Mouse (Mus musculus) MEL (cell line): ENCODE measurements at regions not wholly inside any gene's neighbourhood (a gene's known extent, or its start where the extent isn't known, plus 50 kb on each side); places are given as distances from the start of the nearest gene placed in this dataset.

ENCODE experiments used
- DNase-seq: peaks from one replicate; pipeline ENCODE4 v3.0.0; 2011; ENCODE audit warnings: low read depth, low spot score
- H3K27ac ChIP-seq: 2 replicates; pipeline ENCODE4 v1.5.1; 2012; ENCODE audit warnings: low read depth, mild to moderate bottlenecking, control low read depth, low read length, moderate library complexity; ENCODE audit not compliant: control insufficient read depth
- H3K27me3 ChIP-seq, 2 experiments: fragments of 150-350 bp in 1 of 2; sonication (generic) in 1 of 2; 2 replicates each; pipeline ENCODE4 v1.6.1; 2012; ENCODE audit warnings: low read length in 2 of 2, mild to moderate bottlenecking in 2 of 2, improper control_type of control experiment in 1 of 2, moderate library complexity in 1 of 2; ENCODE audit not compliant: insufficient read depth in 2 of 2, control insufficient read depth in 1 of 2
- H3K36me3 ChIP-seq, 2 experiments: 2 replicates each; pipeline ENCODE4 v1.6.1; 2012 to 2014; ENCODE audit warnings: low read length in 2 of 2, improper control_type of control experiment in 1 of 2, inconsistent platforms in 1 of 2, mild to moderate bottlenecking in 1 of 2; ENCODE audit not compliant: insufficient read depth in 2 of 2, control insufficient read depth in 1 of 2
- H3K4me1 ChIP-seq, 2 experiments: fragments of 150-350 bp in 1 of 2; sonication (generic) in 1 of 2; 2 replicates each; pipeline ENCODE4 v1.6.1; 2012; ENCODE audit warnings: low read length in 2 of 2, improper control_type of control experiment in 1 of 2, mild to moderate bottlenecking in 1 of 2; ENCODE audit not compliant: insufficient read depth in 2 of 2, control insufficient read depth in 1 of 2
- H3K4me3 ChIP-seq, 2 experiments: fragments of 150-350 bp in 1 of 2; sonication (generic) in 1 of 2; 2 replicates each; pipeline ENCODE4 v1.5.1; 2012; ENCODE audit warnings: low read depth in 2 of 2, low read length in 2 of 2, mild to moderate bottlenecking in 2 of 2, moderate library complexity in 2 of 2, control low read depth in 1 of 2, improper control_type of control experiment in 1 of 2; ENCODE audit not compliant: control insufficient read depth in 1 of 2, insufficient read depth in 1 of 2
- H3K79me2 ChIP-seq: 2 replicates; pipeline ENCODE4 v1.6.1; 2012; ENCODE audit warnings: mild to moderate bottlenecking, low read length, moderate library complexity; ENCODE audit not compliant: control insufficient read depth, poor library complexity, insufficient read depth
- H3K9ac ChIP-seq: 2 replicates; pipeline ENCODE4 v1.6.1; 2012; ENCODE audit warnings: low read depth, mild to moderate bottlenecking, control low read depth, low read length, moderate library complexity; ENCODE audit not compliant: control insufficient read depth, poor library complexity, severe bottlenecking
- H3K9me3 ChIP-seq: fragments of 150-350 bp; sonication (generic); replicated peaks from 2 replicates; pipeline ENCODE4 v1.6.1; 2012; ENCODE audit warnings: mild to moderate bottlenecking, low read length, improper control_type of control experiment, moderate library complexity; ENCODE audit not compliant: insufficient read depth
- CHD2 ChIP-seq: IDR thresholded peaks from 2 replicates; pipeline ENCODE4 v1.6.1; 2011; ENCODE audit warnings: low read length, improper control_type of control experiment
- CTCF ChIP-seq, 3 experiments: IDR thresholded peaks in 2 of 3; conservative IDR thresholded peaks in 1 of 3; 2 replicates each; pipeline ENCODE4 v1.5.1; 2011 to 2012; ENCODE audit warnings: low read length in 3 of 3, low read depth in 2 of 3, mild to moderate bottlenecking in 2 of 3, improper control_type of control experiment in 1 of 3, inconsistent platforms in 1 of 3, mixed read lengths in 1 of 3, moderate library complexity in 1 of 3; ENCODE audit not compliant: control insufficient read depth in 1 of 3, insufficient read depth in 1 of 3, poor library complexity in 1 of 3, severe bottlenecking in 1 of 3
- EP300 ChIP-seq, 2 experiments: IDR thresholded peaks; 2 replicates each; pipeline ENCODE4 v1.6.1; 2011; ENCODE audit warnings: improper control_type of control experiment in 2 of 2, low read length in 2 of 2, low read depth in 1 of 2, mild to moderate bottlenecking in 1 of 2
- ETS1 ChIP-seq: IDR thresholded peaks from 2 replicates; pipeline ENCODE4 v1.6.1; 2012; ENCODE audit warnings: low read depth, mild to moderate bottlenecking, inconsistent platforms, low read length, improper control_type of control experiment, moderate library complexity
- GABPA ChIP-seq: IDR thresholded peaks from 2 replicates; pipeline ENCODE4 v1.6.1; 2012; ENCODE audit warnings: low read depth, mild to moderate bottlenecking, inconsistent platforms, low read length, improper control_type of control experiment, moderate library complexity
- GATA1 ChIP-seq: IDR thresholded peaks from 2 replicates; pipeline ENCODE4 v1.6.1; 2011; ENCODE audit warnings: low read depth, low read length, improper control_type of control experiment
- HCFC1 ChIP-seq: IDR thresholded peaks from 2 replicates; pipeline ENCODE4 v1.6.1; 2012; ENCODE audit warnings: low read depth, mild to moderate bottlenecking, inconsistent platforms, low read length, improper control_type of control experiment, moderate library complexity
- KAT2A ChIP-seq: conservative IDR thresholded peaks from 2 replicates; pipeline ENCODE4 v1.6.1; 2012; ENCODE audit warnings: low read depth, low read length, improper control_type of control experiment, inconsistent platforms
- MAFK ChIP-seq: IDR thresholded peaks from 2 replicates; pipeline ENCODE4 v1.6.1; 2011; ENCODE audit warnings: low read depth, mild to moderate bottlenecking, low read length, improper control_type of control experiment, borderline replicate concordance
- MAX ChIP-seq: IDR thresholded peaks from 2 replicates; pipeline ENCODE4 v1.6.1; 2011; ENCODE audit warnings: low read length, improper control_type of control experiment
- MAZ ChIP-seq: IDR thresholded peaks from 2 replicates; pipeline ENCODE4 v1.6.1; 2012; ENCODE audit warnings: low read depth, mild to moderate bottlenecking, inconsistent platforms, low read length, improper control_type of control experiment
- MEF2A ChIP-seq: IDR thresholded peaks from 2 replicates; pipeline ENCODE4 v1.6.1; 2014; ENCODE audit warnings: low read depth, mild to moderate bottlenecking, inconsistent platforms, low read length, improper control_type of control experiment; ENCODE audit not compliant: poor library complexity, insufficient replicate concordance, severe bottlenecking; ENCODE audit errors: extremely low read depth
- POLR2A ChIP-seq, 2 experiments: IDR thresholded peaks; 2 replicates each; pipeline ENCODE4 v1.6.1; 2011 to 2012; ENCODE audit warnings: low read length in 2 of 2, mild to moderate bottlenecking in 2 of 2, control low read depth in 1 of 2, improper control_type of control experiment in 1 of 2, low read depth in 1 of 2, moderate library complexity in 1 of 2; ENCODE audit not compliant: control insufficient read depth in 1 of 2, insufficient read depth in 1 of 2, poor library complexity in 1 of 2
- RAD21 ChIP-seq: IDR thresholded peaks from 2 replicates; pipeline ENCODE4 v1.6.1; 2011; ENCODE audit warnings: mild to moderate bottlenecking, low read depth, low read length, improper control_type of control experiment
- SIN3A ChIP-seq: IDR thresholded peaks from 2 replicates; pipeline ENCODE4 v1.6.1; 2012; ENCODE audit warnings: low read length, improper control_type of control experiment, inconsistent platforms
- TBP ChIP-seq: IDR thresholded peaks from 2 replicates; pipeline ENCODE4 v1.8.0; 2011; ENCODE audit warnings: low read depth, low read length, improper control_type of control experiment
- TCF12 ChIP-seq: IDR thresholded peaks from 2 replicates; pipeline ENCODE4 v1.6.1; 2014; ENCODE audit warnings: low read depth, mild to moderate bottlenecking, inconsistent platforms, low read length, improper control_type of control experiment, moderate library complexity
- USF1 ChIP-seq: IDR thresholded peaks from 2 replicates; pipeline ENCODE4 v1.6.1; 2014; ENCODE audit warnings: low read depth, mild to moderate bottlenecking, inconsistent platforms, low read length, improper control_type of control experiment, moderate library complexity
- ZC3H11A ChIP-seq: IDR thresholded peaks from 2 replicates; pipeline ENCODE4 v1.6.1; 2012; ENCODE audit warnings: low read depth, mild to moderate bottlenecking, inconsistent platforms, low read length, improper control_type of control experiment
- ZKSCAN1 ChIP-seq: IDR thresholded peaks from 2 replicates; pipeline ENCODE4 v1.6.1; 2012; ENCODE audit warnings: low read depth, mild to moderate bottlenecking, inconsistent platforms, low read length, improper control_type of control experiment, moderate library complexity
- ZMIZ1 ChIP-seq: IDR thresholded peaks from 2 replicates; pipeline ENCODE4 v1.6.1; 2012; ENCODE audit warnings: low read depth, mild to moderate bottlenecking, inconsistent platforms, low read length, improper control_type of control experiment, moderate library complexity

GRCm38 (mm10) chr7:111412957-111413356 lies 330.1 kb upstream of the Eif4g2 start:
- Histone ChIP-seq H3K4me1 (no peaks in the 10 kb centered on the region), H3K27ac (no peak overlapping the region), H3K79me2 (no peaks in the 10 kb centered on the region), H3K27me3 (no peaks in the 10 kb centered on the region), H3K9me3 (no peaks in the 10 kb centered on the region), H3K4me3 (no peak overlapping the region), H3K9ac (no peak overlapping the region), H3K36me3 (no peaks in the 10 kb centered on the region)
- TF ChIP-seq SIN3A: no peak
- TF ChIP-seq RAD21: no peak
- TF ChIP-seq ETS1: no peak
- no peak for TF ChIP-seq CHD2
- TF ChIP-seq TBP: no peak
- no peak for TF ChIP-seq KAT2A
- no peak for TF ChIP-seq CTCF (IDR thresholded peaks at IDR 0.05 in 2 of 3, conservative IDR thresholded peaks at IDR 0.05 in 1 of 3; ENCODE audit: control insufficient read depth in 1 of 3, insufficient read depth in 1 of 3, low read depth in 2 of 3, low read length in 3 of 3, poor library complexity in 1 of 3, severe bottlenecking in 1 of 3)
- no peak for TF ChIP-seq GATA1
- no peak for TF ChIP-seq ZMIZ1
- no peak for TF ChIP-seq HCFC1
- no peak for TF ChIP-seq MEF2A
- DNase-seq: no peak

- no peaks in the 10 kb centered on the region for H3K79me2 ChIP-seq
- no peak overlapping the region for H3K27ac ChIP-seq
- H3K4me1 ChIP-seq: no peaks in the 10 kb centered on the region
- no peaks in the 10 kb centered on the region for H3K27me3 ChIP-seq
- no peak overlapping the region for H3K4me3 ChIP-seq
- no peaks in the 10 kb centered on the region for H3K9me3 ChIP-seq
- no peaks in the 10 kb centered on the region for H3K36me3 ChIP-seq
- TF ChIP-seq ETS1 (no peak), EP300 (IDR thresholded peaks at IDR 0.05; ENCODE audit: low read depth in 1 of 2, low read length in 2 of 2) (no peak), ZC3H11A (no peak), TBP (no peak), USF1 (no peak), TCF12 (no peak), ZMIZ1 (no peak), MAX (no peak), KAT2A (no peak), MAZ (no peak), GABPA (no peak), MAFK (no peak), RAD21 (no peak), POLR2A (IDR thresholded peaks at IDR 0.05; ENCODE audit: control insufficient read depth in 1 of 2, insufficient read depth in 1 of 2, low read depth in 1 of 2, low read length in 2 of 2, poor library complexity in 1 of 2) (no peak), ZKSCAN1 (no peak)
- H3K9ac ChIP-seq: no peak overlapping the region
- no peak for DNase-seq
Observed at GRCm38 (mm10) chr7:111411386-111411960, 328.6 kb upstream of the Eif4g2 start.
